Mouse (Mus musculus) liver, postnatal 0 days (tissue): ENCODE measurements around the gene Mepce.

ENCODE experiments used
- CTCF ChIP-seq: sonication (generic); IDR thresholded peaks from 2 replicates; pipeline ENCODE4 v1.5.1; 2016; ENCODE audit warnings: antibody characterized with exemption, low read depth
- EP300 ChIP-seq: IDR thresholded peaks from 2 replicates; pipeline ENCODE4 v1.6.1; 2016; ENCODE audit warnings: antibody characterized with exemption, low read depth, mild to moderate bottlenecking

GRCm38 (mm10) chr5:137788171-137788570 is 716 bp upstream of the Mepce start:
- TF ChIP-seq CTCF (no peak), EP300 (no peak)
